Mouse (Mus musculus) midbrain, embryonic 14.5 days (tissue): ENCODE data around the gene Ly6g6e. TPM values are rescaled to one million over a fixed set of nuclear protein-coding genes. Genes with fewer than 3 reads are reported as not detected.

Experiments
- ATAC-seq: fragments of 200-750 bp; cut with Nextera tagmentation; 2 replicates; pipeline ENCODE4 v1.8.0; 2017; ENCODE audit warnings: moderate number of reproducible peaks, moderate library complexity; ENCODE audit not compliant: low FRiP score, low TSS enrichment
- DNase-seq: peaks from one replicate; pipeline ENCODE4 v3.0.0-alpha.2; 2015
- H3K27ac ChIP-seq: fragments of 300-500 bp; sonication (generic); replicated peaks from 2 replicates; pipeline ENCODE4 v1.5.1; 2014; ENCODE audit warnings: mild to moderate bottlenecking, low read depth, low read length, moderate library complexity
- H3K27me3 ChIP-seq: fragments of 300-500 bp; sonication (generic); 2 replicates; pipeline ENCODE4 v1.6.1; 2014; ENCODE audit warnings: low read length, control low read depth, mixed read lengths; ENCODE audit not compliant: control insufficient read depth, insufficient read depth
- H3K36me3 ChIP-seq: fragments of 300-500 bp; sonication (generic); 2 replicates; pipeline ENCODE4 v1.6.1; 2014; ENCODE audit warnings: low read length, control low read depth; ENCODE audit not compliant: control insufficient read depth, insufficient read depth
- H3K4me1 ChIP-seq: fragments of 300-500 bp; sonication (generic); 2 replicates; pipeline ENCODE4 v1.6.1; 2014; ENCODE audit warnings: mild to moderate bottlenecking, antibody characterized with exemption, low read length, control low read depth; ENCODE audit not compliant: control insufficient read depth, insufficient read depth
- H3K4me2 ChIP-seq: fragments of 300-500 bp; sonication (generic); 2 replicates; pipeline ENCODE4 v1.6.1; 2014; ENCODE audit warnings: mild to moderate bottlenecking, low read length, moderate library complexity
- H3K4me3 ChIP-seq: fragments of 300-500 bp; sonication (generic); replicated peaks from 2 replicates; pipeline ENCODE4 v1.5.1; 2014; ENCODE audit warnings: low read depth, low read length
- H3K9ac ChIP-seq: fragments of 300-500 bp; sonication (generic); replicated peaks from 2 replicates; pipeline ENCODE4 v1.6.1; 2014; ENCODE audit warnings: mild to moderate bottlenecking, low read length, moderate library complexity
- H3K9me3 ChIP-seq: fragments of 300-500 bp; sonication (generic); 2 replicates; pipeline ENCODE4 v1.6.1; 2016; ENCODE audit warnings: low read length, control low read depth, mixed read lengths; ENCODE audit not compliant: control insufficient read depth
- WGBS: fragments of 180-500 bp; shearing (Covaris S2); extraction: QIAGEN DNeasy Blood & Tissue Kit; methylation state at CpG from one replicate; pipeline ENCODE4 v1.1.7; 2014; 5-methylcytosine and 5-hydroxymethylcytosine counted together
- polyA plus RNA-seq: library from polyadenylated mRNA; unstranded; fragments of >200 nt; fragmentation: Nextera tagmentation; extraction: Ambion mirVana; gene quantifications from 2 replicates; pipeline ENCODE4 v1.2.1, GENCODE M21; 2014

Gene Ly6g6e
- polyA plus RNA-seq, 1 experiment from 2014 or later = not detected

GRCm38 (mm10) chr17:35048149-35048931, 28.4 kb upstream of the Ly6g6e start:
- DNase-seq (no peak), ATAC-seq (no peak)
- 40% methylated on average over 11 of the region's 11 CpGs for WGBS
- no peak overlapping the region for H3K27ac ChIP-seq
- H3K4me3 ChIP-seq = no peak overlapping the region
- H3K4me2 ChIP-seq = no peak overlapping the region
- no peaks in the 10 kb centered on the region for H3K27me3 ChIP-seq
- H3K9ac ChIP-seq = no peak overlapping the region
- H3K9me3 ChIP-seq = no peaks in the 10 kb centered on the region
- no peaks in the 10 kb centered on the region for H3K36me3 ChIP-seq
- H3K4me1 ChIP-seq = peaks cover 36% of the 10 kb centered on the region

GRCm38 (mm10) chr17:35048932-35049440, 27.7 kb upstream of the Ly6g6e start:
- no peak overlapping the region for H3K9ac ChIP-seq
- H3K27ac ChIP-seq = no peak overlapping the region
- ATAC-seq = no peak
- DNase-seq = no peak
- H3K27me3 ChIP-seq = no peaks in the 10 kb centered on the region
- no peak overlapping the region for H3K4me2 ChIP-seq
- H3K9me3 ChIP-seq = no peaks in the 10 kb centered on the region
- 0 out of 2 replicates have a peak, but pooled peaks cover 3% of the 10 kb centered on the region for H3K36me3 ChIP-seq
- peaks cover 36% of the 10 kb centered on the region for H3K4me1 ChIP-seq
- WGBS = 58% methylated on average over 5 of the region's 5 CpGs
- H3K4me3 ChIP-seq = no peak overlapping the region

- H3K27ac ChIP-seq = peak within 1 kb of the TSS; percentile 71
- peak; percentile 81 for DNase-seq
Measured at GRCm38 (mm10) chr17:35049561-35050016, 27.1 kb upstream of the Ly6g6e start, which contains the start of gene Clic1. Gene Clic1, plus strand, starts transcription at chr17:35049966.

GRCm38 (mm10) chr17:35050126-35050750, 26.5 kb upstream of the Ly6g6e start:
- DNase-seq (peak; percentile 52), ATAC-seq (no peak)
- Histone ChIP-seq H3K4me1 (peaks cover 36% of the 10 kb centered on the region), H3K36me3 (0 out of 2 replicates have a peak, but pooled peaks cover 7% of the 10 kb centered on the region), H3K27ac (peak overlapping the region; percentile 71), H3K9ac (peak overlapping the region; percentile 51), H3K4me3 (peak overlapping the region; percentile 32), H3K4me2 (peak overlapping the region; percentile 59), H3K27me3 (no peaks in the 10 kb centered on the region), H3K9me3 (no peaks in the 10 kb centered on the region)
- 1% methylated on average over 27 of the region's 27 CpGs for WGBS

More at GRCm38 (mm10) chr17:35049561-35050016, 27.1 kb upstream of the Ly6g6e start, which contains the start of gene Clic1:
- Histone ChIP-seq H3K4me2 (peak within 1 kb of the TSS; percentile 59), H3K36me3 (0 out of 2 replicates have a peak, but pooled peaks cover 7% of the 10 kb centered on the region), H3K9ac (peak within 1 kb of the TSS; percentile 51), H3K9me3 (no peaks in the 10 kb centered on the region), H3K4me1 (peaks cover 36% of the 10 kb centered on the region), H3K27me3 (no peaks in the 10 kb centered on the region), H3K4me3 (peak within 1 kb of the TSS; percentile 32)
- no peak for ATAC-seq
- 5% methylated on average over 11 of the region's 11 CpGs for WGBS

GRCm38 (mm10) chr17:35051156-35052086, 25.3 kb upstream of the Ly6g6e start:
- H3K4me2 ChIP-seq = peak overlapping the region; percentile 59
- no peaks in the 10 kb centered on the region for H3K9me3 ChIP-seq
- H3K27me3 ChIP-seq = no peaks in the 10 kb centered on the region
- DNase-seq (peak; percentile 77), ATAC-seq (peak; percentile 28; the same call in 1 of the 2 replicates)
- H3K36me3 ChIP-seq = peaks cover 13% of the 10 kb centered on the region; the same call in 1 of the 2 replicates
- H3K4me3 ChIP-seq = peak overlapping the region; percentile 32
- H3K27ac ChIP-seq = peak overlapping the region; percentile 84
- H3K9ac ChIP-seq = peak overlapping the region; percentile 53
- peaks cover 29% of the 10 kb centered on the region for H3K4me1 ChIP-seq
- WGBS = 3% methylated on average over 21 of the region's 21 CpGs

- ATAC-seq (no peak), DNase-seq (no peak)
- Histone ChIP-seq H3K9ac (peak overlapping the region; percentile 53), H3K4me1 (peaks cover 24% of the 10 kb centered on the region), H3K27me3 (no peaks in the 10 kb centered on the region), H3K9me3 (no peaks in the 10 kb centered on the region), H3K4me2 (peak overlapping the region; percentile 59), H3K36me3 (peaks cover 15% of the 10 kb centered on the region), H3K27ac (peak overlapping the region; percentile 84), H3K4me3 (peak overlapping the region; percentile 32; the same call in 1 of the 2 replicates)
- WGBS = 71% methylated on average over 12 of the region's 12 CpGs
Measured at GRCm38 (mm10) chr17:35052271-35052798, 24.4 kb upstream of the Ly6g6e start.

- DNase-seq (no peak), ATAC-seq (no peak)
- Histone ChIP-seq H3K36me3 (peaks cover 20% of the 10 kb centered on the region), H3K9ac (no peak overlapping the region), H3K4me1 (peaks cover 32% of the 10 kb centered on the region), H3K9me3 (no peaks in the 10 kb centered on the region), H3K27me3 (no peaks in the 10 kb centered on the region), H3K27ac (no peak overlapping the region), H3K4me2 (no peak overlapping the region), H3K4me3 (no peak overlapping the region)
- WGBS = 92% methylated on average over 7 of the region's 7 CpGs
Measured at GRCm38 (mm10) chr17:35055691-35056495, 20.8 kb upstream of the Ly6g6e start.
